Mouse (Mus musculus): ENCODE results near the gene Gm28053. TPM values are rescaled to one million over a fixed set of nuclear protein-coding genes. Genes with fewer than 3 reads are reported as not detected.

The Gm28053 gene
- polyA plus RNA-seq, 1 experiment = not detected

DNA sequence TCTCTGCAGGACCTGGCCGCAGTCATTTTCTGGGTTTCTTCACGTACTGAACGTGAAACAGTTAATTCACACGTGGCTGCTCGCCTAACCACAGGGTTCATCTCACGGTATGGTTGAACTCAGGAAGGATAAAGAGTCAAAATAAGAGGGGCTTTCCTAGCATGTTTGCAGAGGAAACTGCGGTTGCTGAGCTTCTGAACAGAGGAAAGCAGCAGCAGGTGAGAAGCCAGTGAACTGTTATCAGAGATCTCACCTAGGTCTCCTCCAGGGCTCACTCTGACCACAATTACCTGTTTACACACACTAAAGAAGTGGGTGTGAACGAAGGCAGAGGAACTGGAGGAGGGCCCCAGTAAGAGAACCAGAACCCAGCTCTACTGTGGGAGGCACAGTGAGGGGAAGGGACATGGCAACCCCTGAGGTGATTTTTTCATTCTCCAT lies 14.5 kb downstream of the Gm28053 start:
- no peaks in the 10 kb centered on the region for H3K27me3 ChIP-seq (replicated peaks; ENCODE audit: control insufficient read depth, insufficient read depth, low read length)
- DNase-seq = no peak
- H3K4me3 ChIP-seq (ENCODE audit: insufficient read depth, low read depth, low read length) = no peak overlapping the region
- H3K36me3 ChIP-seq (ENCODE audit: control insufficient read depth, insufficient read depth, low read length) = no peaks in the 10 kb centered on the region
- TF ChIP-seq CTCF (conservative IDR thresholded peaks at IDR 0.05; ENCODE audit: insufficient read depth, insufficient read length, low read depth, low read length) (no peak), POLR2A (IDR thresholded peaks at IDR 0.05; ENCODE audit: low read depth, low read length) (no peak)
- no peaks in the 10 kb centered on the region for H3K4me1 ChIP-seq (ENCODE audit: control insufficient read depth, insufficient read depth, low read length)
- WGBS = 45% methylated on average over 8 of the region's 8 CpGs
- H3K27ac ChIP-seq (ENCODE audit: insufficient read depth, low read depth, low read length) = no peak overlapping the region

- Histone ChIP-seq H3K4me3 (ENCODE audit: insufficient read depth, low read depth, low read length) (no peak overlapping the region), H3K36me3 (ENCODE audit: control insufficient read depth, insufficient read depth, low read length) (no peaks in the 10 kb centered on the region), H3K27ac (ENCODE audit: insufficient read depth, low read depth, low read length) (no peak overlapping the region), H3K4me1 (ENCODE audit: control insufficient read depth, insufficient read depth, low read length) (no peaks in the 10 kb centered on the region), H3K27me3 (replicated peaks; ENCODE audit: control insufficient read depth, insufficient read depth, low read length) (no peaks in the 10 kb centered on the region)
- WGBS = 93% methylated on average over 1 of the region's 1 CpGs
- DNase-seq = no peak
- TF ChIP-seq POLR2A (IDR thresholded peaks at IDR 0.05; ENCODE audit: low read depth, low read length) = no peak
Measured at GRCm38 (mm10) chr6:48733660-48734059, 15.3 kb downstream of the Gm28053 start.

DNA sequence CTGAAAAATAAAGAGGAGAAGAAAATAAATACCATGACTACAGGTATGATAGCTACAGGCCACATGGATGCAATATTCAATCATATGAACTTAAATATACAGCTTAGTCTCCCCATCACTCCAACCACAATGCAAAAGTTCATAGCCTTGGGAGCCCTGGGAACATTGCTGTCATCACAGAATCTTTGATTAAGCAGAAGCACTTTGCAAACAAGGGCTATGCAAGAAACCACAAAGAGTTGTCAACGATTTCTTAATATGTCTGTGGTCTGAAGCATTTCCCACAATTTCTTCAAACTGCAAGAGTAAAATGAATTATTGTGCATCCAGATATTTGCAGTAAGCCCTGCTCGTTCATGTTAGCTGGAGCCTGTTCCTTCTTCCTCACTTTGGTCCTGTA lies 18.6 kb downstream of the Gm28053 start:
- no peak for DNase-seq
- WGBS = 77% methylated on average over 2 of the region's 2 CpGs
- Histone ChIP-seq H3K4me3 (ENCODE audit: insufficient read depth, low read depth, low read length) (no peak overlapping the region), H3K27ac (ENCODE audit: insufficient read depth, low read depth, low read length) (no peak overlapping the region), H3K36me3 (ENCODE audit: control insufficient read depth, insufficient read depth, low read length) (no peaks in the 10 kb centered on the region), H3K27me3 (replicated peaks; ENCODE audit: control insufficient read depth, insufficient read depth, low read length) (no peaks in the 10 kb centered on the region), H3K4me1 (ENCODE audit: control insufficient read depth, insufficient read depth, low read length) (peaks cover 7% of the 10 kb centered on the region; the same call in 1 of the 2 replicates)
- TF ChIP-seq CTCF (conservative IDR thresholded peaks at IDR 0.05; ENCODE audit: insufficient read depth, insufficient read length, low read depth, low read length) (no peak), POLR2A (IDR thresholded peaks at IDR 0.05; ENCODE audit: low read depth, low read length) (no peak)

DNA sequence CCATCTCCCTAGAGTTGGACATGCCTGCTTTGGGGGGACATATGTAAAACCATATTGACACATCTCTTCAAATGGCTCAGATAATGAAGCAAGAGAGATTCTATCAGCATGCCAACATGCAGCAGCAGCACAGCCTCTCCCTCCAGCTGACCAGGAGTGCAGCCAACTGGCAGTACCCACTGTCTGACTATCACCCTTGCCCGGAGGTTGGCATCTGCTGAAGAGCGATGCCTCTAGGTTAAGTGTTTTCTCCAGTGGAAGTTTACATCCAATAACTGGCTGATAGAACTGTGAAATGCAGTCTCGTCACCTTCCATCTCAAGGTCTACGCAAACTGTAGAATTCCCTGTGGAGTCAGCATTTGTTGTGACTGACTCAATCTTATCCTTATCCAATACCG lies 19.3 kb downstream of the Gm28053 start:
- no peaks in the 10 kb centered on the region for H3K36me3 ChIP-seq (ENCODE audit: control insufficient read depth, insufficient read depth, low read length)
- peaks cover 9% of the 10 kb centered on the region; the same call in 1 of the 2 replicates for H3K4me1 ChIP-seq (ENCODE audit: control insufficient read depth, insufficient read depth, low read length)
- no peak overlapping the region for H3K4me3 ChIP-seq (ENCODE audit: insufficient read depth, low read depth, low read length)
- H3K27me3 ChIP-seq (replicated peaks; ENCODE audit: control insufficient read depth, insufficient read depth, low read length) = no peaks in the 10 kb centered on the region
- TF ChIP-seq POLR2A (IDR thresholded peaks at IDR 0.05; ENCODE audit: low read depth, low read length) (no peak), CTCF (conservative IDR thresholded peaks at IDR 0.05; ENCODE audit: insufficient read depth, insufficient read length, low read depth, low read length) (no peak)
- 80% methylated on average over 5 of the region's 5 CpGs for WGBS
- peak; percentile 20 for DNase-seq
- no peak overlapping the region for H3K27ac ChIP-seq (ENCODE audit: insufficient read depth, low read depth, low read length)

- peak within 1 kb of the TSS; percentile 74 for H3K27ac ChIP-seq (ENCODE audit: insufficient read depth, low read depth, low read length)
- peaks cover 9% of the 10 kb centered on the region; the same call in 1 of the 2 replicates for H3K4me1 ChIP-seq (ENCODE audit: control insufficient read depth, insufficient read depth, low read length)
- DNase-seq = peak; percentile 66
- H3K27me3 ChIP-seq (replicated peaks; ENCODE audit: control insufficient read depth, insufficient read depth, low read length) = no peaks in the 10 kb centered on the region
- H3K36me3 ChIP-seq (ENCODE audit: control insufficient read depth, insufficient read depth, low read length) = no peaks in the 10 kb centered on the region
- 65% methylated on average over 15 of the region's 15 CpGs for WGBS
- peak within 1 kb of the TSS; percentile 47 for H3K4me3 ChIP-seq (ENCODE audit: insufficient read depth, low read depth, low read length)
- TF ChIP-seq CTCF (conservative IDR thresholded peaks at IDR 0.05; ENCODE audit: insufficient read depth, insufficient read length, low read depth, low read length) (no peak), POLR2A (IDR thresholded peaks at IDR 0.05; ENCODE audit: low read depth, low read length) (no peak)
Measured at GRCm38 (mm10) chr6:48738961-48739779, 20.8 kb downstream of the Gm28053 start, which contains the start of gene Gimap1. Gene Gimap1 (plus strand): TSS chr6:48739054.

GRCm38 (mm10) chr6:48739780-48740055 lies 21.3 kb downstream of the Gm28053 start:
- TF ChIP-seq POLR2A (IDR thresholded peaks at IDR 0.05; ENCODE audit: low read depth, low read length) = no peak
- Histone ChIP-seq H3K27me3 (replicated peaks; ENCODE audit: control insufficient read depth, insufficient read depth, low read length) (no peaks in the 10 kb centered on the region), H3K4me3 (ENCODE audit: insufficient read depth, low read depth, low read length) (peak overlapping the region; percentile 43), H3K27ac (ENCODE audit: insufficient read depth, low read depth, low read length) (peak overlapping the region; percentile 74), H3K4me1 (ENCODE audit: control insufficient read depth, insufficient read depth, low read length) (peaks cover 9% of the 10 kb centered on the region; the same call in 1 of the 2 replicates), H3K36me3 (ENCODE audit: control insufficient read depth, insufficient read depth, low read length) (no peaks in the 10 kb centered on the region)
- DNase-seq = no peak
- 73% methylated on average over 3 of the region's 3 CpGs for WGBS

DNA sequence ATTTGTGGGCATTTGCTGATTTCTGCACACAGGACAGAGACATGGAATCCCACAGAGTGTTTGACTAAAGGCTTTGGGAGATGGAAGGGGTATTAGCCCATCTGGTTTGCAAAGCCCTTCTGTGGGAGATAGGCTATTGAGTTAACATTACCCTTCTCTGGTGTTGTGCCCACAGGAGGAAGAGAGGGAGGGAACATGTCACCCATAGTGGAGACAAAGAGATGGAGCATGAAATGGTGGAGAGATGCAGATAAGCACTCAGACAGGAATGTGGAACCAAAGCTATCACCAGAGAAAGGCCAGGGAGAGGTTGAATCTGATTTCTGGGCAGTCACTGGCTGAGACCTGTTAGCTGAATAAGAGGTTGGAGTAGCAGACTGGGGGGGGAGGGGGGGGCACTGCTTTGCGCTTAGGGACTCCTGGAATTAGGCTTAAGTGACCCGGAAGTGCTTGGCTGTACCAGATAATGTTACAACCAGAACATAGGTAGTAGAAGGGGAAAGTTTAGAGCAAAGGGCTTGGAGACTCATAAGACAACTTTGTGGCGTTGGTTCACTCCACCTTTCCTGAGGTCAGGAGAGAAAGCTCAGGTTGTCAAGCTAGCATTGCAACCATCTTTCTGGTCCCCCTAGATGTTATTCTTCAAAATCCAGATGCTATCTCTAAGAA lies 22.2 kb downstream of the Gm28053 start:
- peak overlapping the region; percentile 13; the same call in 1 of the 2 replicates for H3K4me3 ChIP-seq (ENCODE audit: insufficient read depth, low read depth, low read length)
- H3K27me3 ChIP-seq (replicated peaks; ENCODE audit: control insufficient read depth, insufficient read depth, low read length) = no peaks in the 10 kb centered on the region
- WGBS = 51% methylated on average over 3 of the region's 3 CpGs
- peak overlapping the region; percentile 64 for H3K27ac ChIP-seq (ENCODE audit: insufficient read depth, low read depth, low read length)
- H3K36me3 ChIP-seq (ENCODE audit: control insufficient read depth, insufficient read depth, low read length) = no peaks in the 10 kb centered on the region
- no peak for TF ChIP-seq POLR2A (IDR thresholded peaks at IDR 0.05; ENCODE audit: low read depth, low read length)
- TF ChIP-seq CTCF (conservative IDR thresholded peaks at IDR 0.05; ENCODE audit: insufficient read depth, insufficient read length, low read depth, low read length) = no peak
- peaks cover 9% of the 10 kb centered on the region; the same call in 1 of the 2 replicates for H3K4me1 ChIP-seq (ENCODE audit: control insufficient read depth, insufficient read depth, low read length)
- DNase-seq = no peak
